Mouse (Mus musculus) frontal cortex, postnatal 14 days (tissue): Measurements from ENCODE around the gene Clip4.
A peak's percentile ranks its signal among the peaks of the same experiment; 100 is the strongest.
"Not testable (repeated sequence)": the region's sequence is repeated elsewhere in the genome, so short reads cannot be mapped to it uniquely, and the experiment has no call there.

ENCODE experiments used
- DNase-seq, 2 experiments: peaks; one replicate each; pipeline ENCODE4 v3.0.0; 2022; ENCODE audit warnings: low spot score in 2 of 2

The Clip4 gene

DNA sequence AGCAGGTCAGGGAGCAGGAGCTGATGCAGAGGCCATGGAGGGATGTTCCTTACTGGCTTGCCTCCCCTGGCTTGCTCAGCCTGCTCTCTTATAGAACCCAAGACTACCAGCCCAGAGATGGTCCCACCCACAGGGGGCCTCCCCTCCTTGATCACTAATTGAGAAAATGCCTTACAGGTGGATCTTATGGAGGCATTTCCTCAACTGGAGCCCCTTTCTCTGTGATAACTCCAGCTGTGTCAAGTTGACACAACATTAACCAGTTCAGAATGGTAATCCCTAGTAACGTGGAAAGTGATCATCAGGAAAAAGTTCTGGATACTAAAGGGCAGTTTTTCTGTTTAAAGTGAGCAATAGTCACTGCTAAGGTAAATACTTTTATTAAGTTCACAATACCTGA lies at the start of gene Clip4:
Gene Clip4 (plus strand): TSS at position 301 of the 400 bp plus-strand sequence.
- DNase-seq = not testable (repeated sequence)

DNA sequence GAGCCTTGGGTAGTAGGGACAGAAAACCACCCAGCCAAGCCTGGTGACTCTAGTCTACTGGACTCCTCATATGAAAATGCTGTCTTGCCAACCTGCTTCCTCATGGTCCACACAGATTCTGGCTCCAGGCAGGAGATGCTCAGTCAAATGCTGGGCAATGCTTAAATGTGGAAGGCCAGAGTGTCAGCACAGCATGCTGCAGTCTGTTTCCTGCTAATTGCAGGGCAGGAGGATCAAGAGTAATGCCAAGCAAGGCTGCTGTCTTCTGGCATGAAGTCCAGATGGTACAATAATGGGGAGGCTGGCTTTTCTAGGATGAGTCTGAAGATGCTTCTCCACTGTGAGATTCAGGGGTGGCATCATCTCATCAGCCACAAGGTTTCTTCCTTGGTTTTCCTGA lies 47.8 kb upstream of the Clip4 start:
- DNase-seq = no peak

DNA sequence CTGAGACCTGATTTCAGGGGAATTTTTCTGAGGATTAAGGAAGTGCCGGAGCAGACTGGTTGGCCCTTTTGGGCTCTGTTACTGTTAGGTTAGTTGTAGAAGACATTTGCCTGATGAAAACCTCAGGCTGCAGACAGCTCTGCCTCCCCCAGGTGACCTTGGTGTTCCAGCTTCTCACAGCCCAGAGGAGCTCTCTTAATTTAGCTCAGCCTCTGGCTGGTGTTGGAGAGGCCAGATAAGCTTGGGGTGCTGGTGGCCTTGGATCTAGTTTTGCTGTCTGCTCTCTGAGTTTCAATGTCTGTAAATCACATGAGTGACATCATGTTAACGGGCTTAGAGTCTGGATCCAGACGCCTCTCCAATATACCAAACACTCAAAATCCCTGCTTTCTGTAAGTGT lies 47.3 kb upstream of the Clip4 start:
- DNase-seq = no peak

DNA sequence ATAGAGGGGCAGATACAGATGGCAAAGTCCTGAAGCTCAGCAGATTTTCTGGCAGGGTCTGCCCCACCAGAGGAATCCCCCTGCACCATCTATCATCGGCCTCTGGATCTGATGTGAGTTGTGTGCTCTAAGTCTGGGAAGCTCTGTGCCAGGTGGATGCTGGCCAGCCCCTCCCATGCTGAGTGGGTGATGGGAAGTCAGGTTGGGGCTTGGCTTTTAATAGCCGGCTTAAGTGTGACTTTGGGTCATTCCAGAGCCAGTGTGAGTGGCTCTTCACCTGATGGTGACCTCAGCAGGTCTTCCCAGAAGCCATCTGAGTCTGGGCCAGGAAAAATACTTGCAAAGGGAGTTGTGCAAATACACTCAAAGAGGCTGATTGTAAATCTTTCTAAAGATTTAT lies 37.6 kb upstream of the Clip4 start:
- no peak for DNase-seq

DNA sequence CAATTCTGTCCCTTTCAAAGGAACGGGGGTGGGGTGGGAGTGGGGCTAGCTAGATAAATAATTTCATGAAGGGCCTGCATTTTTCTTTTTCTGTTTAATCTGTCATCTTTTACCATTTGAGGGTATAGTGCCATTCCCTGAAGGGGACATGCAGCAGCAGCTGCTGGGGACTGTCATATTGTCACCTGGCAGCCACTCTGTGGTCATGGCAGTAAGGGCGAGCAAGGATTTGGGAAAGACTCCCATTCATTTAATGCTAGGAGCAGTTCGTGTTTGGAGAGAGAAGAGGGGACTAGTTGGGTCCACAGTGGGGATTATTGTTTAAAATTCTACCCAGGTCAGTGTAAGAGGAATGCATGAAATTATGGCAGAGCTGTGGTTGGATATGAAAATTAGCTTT lies 31.8 kb upstream of the Clip4 start:
- no peak for DNase-seq

DNA sequence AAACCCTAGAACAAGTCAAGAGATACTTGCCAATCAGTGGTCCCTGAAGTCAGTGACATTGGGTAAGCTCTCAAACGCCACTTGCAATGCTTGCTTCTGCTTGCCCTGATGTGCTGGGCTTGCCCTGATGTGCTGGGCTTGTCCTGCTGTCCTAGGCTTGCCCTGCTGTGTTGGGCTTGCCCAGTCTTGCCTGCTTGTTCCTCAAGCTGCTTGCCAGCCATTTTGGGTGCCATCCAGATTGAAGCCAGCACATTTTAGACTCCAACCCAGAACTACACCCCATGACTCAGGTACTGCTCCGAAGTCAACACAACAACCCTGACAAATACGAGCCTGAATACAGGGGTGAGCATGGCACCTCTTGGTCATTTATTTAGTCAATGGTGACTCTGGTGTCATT lies 26.1 kb upstream of the Clip4 start:
- DNase-seq = no peak

DNA sequence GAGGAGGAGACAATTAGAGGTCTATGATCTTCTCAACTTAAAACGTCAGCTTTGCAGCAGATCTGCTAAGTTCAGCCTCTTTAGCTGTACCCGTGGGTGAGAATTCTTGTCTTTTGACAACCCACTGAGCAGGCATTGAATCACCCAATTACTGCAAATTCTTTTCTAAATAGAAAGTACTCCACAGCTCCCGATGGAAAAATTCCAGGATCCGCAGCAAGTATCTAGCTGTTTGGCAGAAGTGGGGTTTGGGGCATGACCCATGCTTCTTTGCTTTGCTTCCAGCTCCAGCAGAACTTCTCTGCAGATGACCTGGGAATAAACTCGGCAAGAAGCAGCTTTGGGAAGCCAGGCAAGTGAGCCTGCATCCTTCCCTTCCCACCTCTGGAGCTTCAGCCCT lies 25.3 kb upstream of the Clip4 start:
- DNase-seq = peak; percentile 27 to 32

DNA sequence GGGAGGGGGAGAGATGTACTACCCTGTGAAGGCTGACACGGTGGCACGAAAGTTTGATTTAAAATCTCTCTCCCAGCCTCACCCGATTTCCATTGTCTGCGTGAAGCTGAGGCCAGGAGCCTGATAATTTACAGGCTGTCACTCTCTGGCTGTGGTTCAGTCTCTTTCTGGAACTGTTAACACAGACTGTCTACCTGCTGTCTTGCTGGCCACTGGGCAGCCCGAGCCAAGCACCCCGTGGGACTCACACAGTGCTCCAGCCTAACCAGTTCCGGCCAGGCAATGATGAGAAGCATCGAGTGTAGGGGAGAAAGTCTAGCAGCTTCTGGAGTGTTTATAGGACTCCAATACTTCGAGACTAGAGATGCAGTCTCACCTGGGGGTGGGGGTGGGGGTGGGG lies 22.2 kb upstream of the Clip4 start:
- DNase-seq = no peak

DNA sequence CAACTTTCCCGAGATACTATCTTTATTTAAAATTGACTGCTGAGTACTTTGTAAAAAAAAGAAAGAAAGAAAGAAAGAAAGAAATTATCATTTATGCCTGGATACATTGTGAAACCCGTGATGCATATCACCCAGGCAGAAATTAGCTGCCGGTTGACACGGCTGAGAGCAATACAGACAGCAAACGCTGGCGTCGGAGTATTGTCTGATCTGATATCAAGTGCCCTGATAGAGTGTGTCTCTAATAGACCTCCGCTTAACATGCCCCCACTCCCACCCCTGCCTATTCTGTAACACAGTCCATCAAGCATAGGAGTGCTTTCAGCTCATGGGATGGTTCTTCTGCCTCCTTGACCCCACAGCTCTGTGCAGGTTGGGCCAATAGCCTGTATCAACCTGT lies 20.7 kb upstream of the Clip4 start:
- DNase-seq = no peak

DNA sequence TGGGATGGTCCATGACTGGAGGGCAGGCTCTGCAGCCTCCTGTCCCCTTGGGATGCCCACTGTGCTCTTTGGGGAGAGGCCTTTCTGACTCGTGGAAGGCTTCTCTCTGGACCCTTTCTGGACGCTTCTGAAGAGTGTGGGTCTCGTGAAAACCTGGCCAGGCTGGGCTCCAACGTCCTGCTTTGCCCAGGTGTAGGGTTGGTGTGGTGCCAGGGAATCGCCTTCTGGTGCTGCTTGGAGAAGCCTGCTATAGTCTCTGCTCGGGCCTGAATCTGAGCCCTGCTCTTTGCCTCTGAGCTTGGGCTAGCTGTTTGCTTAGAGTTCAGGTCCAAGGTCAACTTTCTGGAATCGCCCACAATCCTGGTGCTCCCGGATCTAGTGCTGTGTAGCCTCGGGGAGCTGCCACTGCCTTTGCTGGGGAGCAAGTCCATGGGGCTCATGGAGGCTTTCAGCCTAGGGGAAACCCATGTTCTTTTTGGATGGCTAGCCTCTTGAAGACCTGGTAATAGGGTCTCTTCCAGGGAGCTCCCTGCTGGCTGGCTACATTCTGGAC lies 18.6 kb upstream of the Clip4 start:
- no peak for DNase-seq

DNA sequence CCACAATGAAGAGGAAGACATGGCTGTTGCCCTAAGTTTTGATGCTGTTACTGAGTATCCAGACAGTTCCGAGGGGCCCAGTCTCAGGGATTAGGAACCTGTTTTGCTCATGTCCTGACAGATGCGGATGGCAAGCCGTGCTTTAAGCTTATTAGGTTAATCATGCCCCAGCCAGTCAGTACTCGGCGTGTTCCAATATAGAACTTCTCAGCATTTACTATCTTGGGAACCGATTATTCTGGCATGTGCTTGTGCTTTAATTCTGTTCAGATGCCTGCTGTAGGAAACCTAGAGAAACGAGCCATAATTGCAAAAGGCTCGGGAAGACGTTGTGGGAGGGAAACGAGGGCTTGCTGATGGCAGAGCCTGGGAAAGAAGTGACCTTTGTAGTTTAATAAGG lies 15.4 kb upstream of the Clip4 start, which contains the start of gene Pcare:
Gene Pcare (minus strand): TSS at position 64 of the 400 bp plus-strand sequence.
- DNase-seq = no peak

DNA sequence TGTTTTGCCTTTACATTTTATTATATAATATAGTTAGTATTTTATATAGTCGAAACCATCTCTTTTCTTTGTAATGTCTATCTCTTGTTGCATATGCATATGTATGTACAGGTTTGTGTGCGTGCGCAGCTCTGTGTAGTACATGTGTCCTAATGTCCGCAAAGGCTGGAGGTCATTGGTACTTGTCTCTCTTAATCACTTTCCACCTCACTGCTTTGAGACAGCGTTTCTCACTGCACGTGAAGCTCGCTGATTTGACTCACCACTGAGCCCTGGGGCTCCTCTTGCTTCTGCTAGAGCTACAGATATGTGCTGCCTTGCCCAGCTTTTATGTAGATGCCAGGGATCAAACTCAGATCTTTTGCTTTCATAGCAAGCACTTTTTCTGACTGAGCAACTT lies 7.7 kb upstream of the Clip4 start:
- no peak for DNase-seq

DNA sequence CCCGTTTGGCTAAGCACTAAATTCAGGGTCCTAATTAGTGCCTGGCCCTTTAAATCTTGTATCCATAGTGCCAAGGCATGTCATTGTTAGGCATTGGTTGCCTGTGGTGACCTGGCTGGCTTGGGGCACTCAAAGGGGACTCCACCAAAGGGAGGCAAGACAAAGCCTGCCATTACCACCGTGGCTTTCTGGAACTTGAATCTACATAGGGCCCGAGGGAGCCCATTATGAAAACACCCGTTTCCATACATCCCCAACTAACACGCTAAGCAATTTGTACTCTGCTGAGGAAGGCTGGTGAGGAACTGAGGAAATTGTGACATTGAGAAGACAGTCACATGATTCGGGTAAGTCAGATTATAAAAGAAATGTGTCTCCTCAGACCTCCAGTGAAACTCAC lies 1.3 kb downstream of the Clip4 start:
- DNase-seq = no peak

DNA sequence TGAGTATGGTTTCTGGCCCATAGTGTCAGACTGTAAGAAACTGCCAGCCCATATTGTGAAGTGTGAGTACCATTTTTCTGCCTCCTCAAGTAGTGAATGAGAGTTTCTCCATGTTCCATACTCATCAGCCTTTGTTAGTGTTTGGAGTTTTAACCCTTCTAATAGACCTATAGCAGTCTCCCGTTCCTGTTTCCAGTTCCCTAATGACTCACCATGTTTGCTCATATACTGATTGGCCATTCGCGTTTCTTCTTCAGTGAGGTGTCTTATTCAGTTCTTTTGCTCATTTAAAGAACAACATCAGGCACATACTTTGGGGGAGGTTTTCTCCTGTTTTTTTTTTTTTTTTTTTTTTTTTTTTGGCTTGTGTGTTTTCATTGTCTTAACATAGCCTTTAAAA lies 2.4 kb downstream of the Clip4 start:
- no peak for DNase-seq

DNA sequence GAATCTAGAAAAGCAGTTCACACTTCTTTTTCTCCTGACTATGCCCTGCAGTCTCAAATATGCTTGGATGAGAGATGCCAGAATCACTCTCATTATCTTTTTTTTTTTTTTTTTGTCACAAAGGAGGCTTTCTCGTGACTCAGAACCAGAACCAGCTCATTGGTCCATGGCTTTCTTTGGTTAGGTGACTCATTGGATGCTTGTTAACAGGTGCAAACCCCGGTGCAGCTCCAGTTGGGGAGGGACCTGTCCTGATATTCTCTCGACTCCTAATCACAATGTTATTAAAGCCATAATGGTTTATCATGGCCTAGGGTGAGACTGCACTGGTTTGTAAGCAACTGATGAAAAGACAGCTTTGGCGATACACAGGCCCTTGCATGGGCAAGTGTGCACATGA lies 5.9 kb downstream of the Clip4 start:
- DNase-seq = no peak

DNA sequence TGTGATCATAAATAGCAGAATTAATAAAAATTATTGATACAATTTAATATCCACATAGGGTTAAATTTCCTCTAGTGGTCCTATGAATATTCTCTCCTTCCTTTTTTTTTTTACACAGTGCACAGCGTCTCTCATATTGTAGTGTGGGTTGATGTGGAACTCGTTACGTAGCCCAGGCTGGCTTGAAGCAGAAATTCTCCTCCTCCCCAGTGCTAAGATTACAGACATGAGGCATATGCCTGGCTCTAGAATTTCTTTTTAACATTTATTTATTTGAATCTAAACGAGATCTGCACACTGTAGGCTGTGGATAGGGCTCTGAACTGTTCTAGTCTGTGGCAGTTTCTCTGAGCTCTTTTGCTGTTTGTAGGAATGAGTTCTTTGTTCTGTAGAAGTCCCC lies 7.0 kb downstream of the Clip4 start:
- no peak for DNase-seq

DNA sequence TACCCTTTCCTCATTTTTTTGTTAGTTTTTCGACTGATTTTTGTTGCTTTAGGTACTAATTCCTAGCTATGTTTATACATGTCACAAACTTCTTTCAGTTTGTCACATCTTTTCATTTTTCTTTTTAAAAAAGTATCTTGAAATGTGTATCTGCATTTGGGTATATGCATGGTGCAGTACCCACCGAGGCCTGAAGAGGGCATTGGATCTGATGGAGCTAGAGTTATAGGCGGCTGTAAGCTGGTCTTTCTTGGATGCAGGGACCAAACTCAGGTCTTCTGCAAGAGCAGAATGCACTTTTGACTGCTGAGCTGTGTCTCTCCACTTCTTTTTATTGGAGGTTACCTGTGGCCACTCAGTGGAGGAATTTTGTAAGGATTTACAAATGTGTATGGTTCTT lies 10.4 kb downstream of the Clip4 start:
- no peak for DNase-seq

DNA sequence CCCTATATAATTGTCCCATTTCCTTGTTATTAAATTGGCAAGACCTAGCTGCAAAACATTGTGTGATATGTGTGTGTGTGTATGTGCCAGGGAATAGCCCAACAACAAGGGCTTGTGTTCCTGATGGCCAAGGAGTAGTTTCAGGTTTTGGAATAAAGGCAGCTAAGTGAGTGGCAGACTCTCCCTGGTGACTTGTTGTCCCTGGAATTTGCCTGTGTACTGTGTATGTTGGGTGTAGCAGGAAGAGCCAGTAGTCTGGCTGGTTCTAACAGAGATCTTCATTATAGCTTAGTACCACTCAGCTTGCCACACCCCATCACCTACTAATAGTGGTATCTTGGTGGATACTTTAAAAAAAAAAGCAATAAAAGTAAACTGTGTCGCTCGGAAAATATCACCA lies 12.2 kb downstream of the Clip4 start:
- DNase-seq = no peak

DNA sequence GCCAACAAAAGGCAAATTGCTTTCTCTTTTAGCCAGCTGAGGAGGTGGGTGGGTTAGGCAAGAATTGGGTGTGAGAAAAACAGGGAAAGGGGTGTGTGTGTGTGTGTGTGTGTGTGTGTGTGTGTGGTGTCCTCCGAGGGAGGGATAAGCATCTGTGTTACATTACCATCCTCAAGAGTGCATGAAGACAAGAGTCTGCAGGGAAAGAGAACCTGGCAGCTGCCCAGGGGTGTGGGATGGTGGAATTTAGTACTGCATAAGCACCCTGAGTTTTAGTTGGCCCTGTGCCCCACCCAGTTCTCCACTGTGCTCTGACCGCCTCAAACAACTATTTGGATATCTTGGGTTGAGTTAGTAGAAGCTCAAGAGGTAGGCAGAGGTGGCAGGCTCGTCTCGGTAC lies 12.7 kb downstream of the Clip4 start:
- peak; percentile 56 to 62 for DNase-seq

DNA sequence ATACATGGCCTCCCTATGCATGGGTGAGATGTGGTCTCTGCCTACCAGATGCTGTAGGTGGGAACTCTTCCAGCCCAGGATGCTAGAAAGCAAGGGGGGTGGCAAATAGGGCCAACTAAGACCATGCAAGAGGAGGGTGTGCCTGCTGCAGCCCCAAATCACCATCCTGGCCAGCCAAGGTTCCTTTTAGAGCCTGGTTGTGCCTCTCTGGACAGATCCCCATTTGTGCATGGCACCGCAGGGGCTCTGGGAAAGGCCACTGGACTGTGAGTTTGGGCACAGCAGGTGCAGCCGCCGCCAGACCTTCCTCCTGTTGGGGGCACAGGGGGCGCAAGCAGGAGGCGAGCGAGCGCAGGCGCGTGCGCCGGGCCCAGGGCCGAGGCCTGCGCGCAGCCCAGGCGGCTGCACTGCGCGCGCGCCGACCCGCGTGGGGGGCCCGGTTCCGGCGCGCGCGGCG lies 14.0 kb downstream of the Clip4 start:
- peak in 1 of 2 experiments; percentile 18 for DNase-seq

DNA sequence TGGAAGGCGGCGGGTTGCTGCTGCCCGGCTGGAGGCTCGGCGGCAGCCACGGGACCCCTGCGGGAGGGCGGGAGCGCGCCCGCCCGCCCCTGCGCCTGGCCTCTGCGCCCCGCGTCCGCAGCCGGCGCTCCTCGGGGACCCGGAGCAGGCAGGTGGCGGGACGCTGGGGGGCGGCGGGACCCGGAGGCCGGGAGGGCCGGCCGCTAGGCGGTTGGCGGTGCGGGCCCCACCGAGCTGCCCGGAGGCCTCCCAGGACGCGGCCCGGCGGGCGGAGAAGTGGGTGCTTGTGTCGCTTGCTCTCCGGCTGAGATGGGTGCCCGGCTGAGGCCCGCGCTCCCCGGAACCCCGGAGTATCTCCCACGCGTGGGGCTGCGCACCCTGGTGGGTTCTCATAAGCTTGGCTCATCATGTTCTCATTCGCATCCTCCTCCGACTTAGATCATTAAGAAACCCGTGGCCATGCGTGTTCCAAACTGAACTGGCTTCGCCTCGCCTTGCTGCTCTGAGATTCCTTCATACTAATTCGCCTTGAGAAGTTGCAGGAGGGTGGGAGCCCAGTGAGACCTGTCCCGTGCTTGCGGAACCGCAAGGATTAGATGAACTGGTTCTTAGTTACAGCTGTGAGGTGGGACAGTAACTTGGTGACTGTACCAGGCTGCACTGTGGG lies 14.6 kb downstream of the Clip4 start:
- peak; percentile 25 to 36 for DNase-seq

DNA sequence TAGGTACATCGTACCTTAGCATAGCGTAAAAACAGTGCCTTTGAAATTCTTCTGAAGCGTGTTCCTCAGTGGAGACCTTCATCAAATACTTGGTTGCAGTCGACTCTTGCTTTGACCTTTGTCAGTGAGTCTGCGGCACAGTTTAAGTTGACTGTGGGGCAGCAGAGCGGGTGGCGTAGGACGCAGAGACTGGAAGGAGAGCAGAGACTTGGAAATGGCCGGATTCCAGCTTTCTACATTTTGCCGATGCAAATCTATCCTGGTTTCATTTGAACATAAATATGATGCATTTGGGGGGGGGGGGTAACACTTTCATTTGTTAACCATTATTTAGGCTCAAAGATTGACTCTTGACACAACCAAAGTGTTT lies 15.1 kb downstream of the Clip4 start:
- no peak for DNase-seq

DNA sequence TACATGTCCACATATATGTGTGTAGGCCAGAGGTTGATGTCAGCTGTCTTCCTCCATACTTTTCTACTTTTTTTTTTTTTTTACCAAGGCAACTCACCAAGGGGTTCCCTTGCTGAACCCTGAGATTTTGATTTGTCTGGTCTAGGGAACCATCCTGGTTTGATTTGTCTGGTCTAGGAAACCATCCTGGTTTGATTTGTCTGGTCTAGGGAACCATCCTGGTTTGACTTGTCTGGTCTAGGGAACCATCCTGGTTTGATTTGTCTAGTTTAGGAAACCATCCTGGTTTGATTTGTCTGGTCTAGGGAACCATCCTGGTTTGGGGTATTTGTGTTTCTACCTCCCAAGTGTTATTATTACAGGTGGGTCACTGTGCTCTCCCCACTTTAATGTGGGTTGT lies 18.2 kb downstream of the Clip4 start:
- DNase-seq = no peak

DNA sequence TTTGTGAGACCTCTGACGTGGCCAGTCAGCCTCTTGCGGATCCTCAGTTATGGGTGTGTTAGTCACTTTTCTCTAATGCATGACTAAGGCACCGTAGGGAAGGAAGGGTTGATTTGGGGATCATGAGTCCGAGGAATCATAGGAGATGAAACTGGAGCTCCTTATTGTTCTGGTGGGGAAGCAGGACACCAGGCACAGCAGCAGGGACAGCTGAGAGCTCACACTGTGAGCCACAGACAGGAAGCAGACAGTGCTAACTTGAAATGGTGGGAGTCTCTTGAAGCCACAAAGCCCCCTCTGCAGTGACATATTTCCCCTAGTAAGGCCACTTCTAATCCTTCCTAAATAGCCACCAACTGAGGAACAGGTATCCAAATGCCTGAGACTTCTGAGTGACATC lies 22.8 kb downstream of the Clip4 start:
- DNase-seq = no peak
